ENCODE assay signal across 12 mouse cellular contexts in the genomic region with DNA sequence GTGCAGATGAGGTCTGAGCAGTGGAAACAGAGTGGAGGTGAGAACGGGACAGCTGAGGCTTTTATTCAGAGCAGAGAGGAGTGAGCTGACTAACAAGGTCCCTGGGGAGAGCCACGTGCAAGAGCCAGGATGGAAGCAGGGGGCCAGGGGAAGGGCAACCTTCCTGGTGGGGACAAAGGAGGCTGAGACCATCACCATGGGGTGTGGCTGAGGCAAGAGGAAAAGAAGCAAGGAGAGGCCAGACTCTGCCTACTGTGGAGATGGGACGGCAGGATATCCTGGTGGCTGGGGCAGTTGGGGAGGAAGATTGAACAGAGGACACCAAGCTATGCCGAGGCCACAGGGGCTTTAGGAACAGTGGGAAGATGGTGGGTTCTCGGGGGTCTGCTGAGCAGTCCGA. TPM values are rescaled to one million over a fixed set of nuclear protein-coding genes. Genes with fewer than 3 reads are reported as not detected.
DNase-seq lines count a peak whose midpoint lies in the region; ATAC-seq and TF ChIP-seq lines count a peak whose summit lies in the region.
"Had no signal": no experiment of that assay in that cellular context is flagged by ENCODE, and none has a peak within 500 bp of the region (broad histone marks: within the 10 kb centered on the region; RNA-seq: fewer than 3 reads in every experiment).

No protein-coding gene starts in this region.

- no peaks in the 10 kb centered on the region for H3K27me3 ChIP-seq in hindbrain, embryonic 10.5 days (ENCODE audit: insufficient read depth, poor library complexity, severe bottlenecking)
- no peaks in the 10 kb centered on the region for H3K27me3 ChIP-seq in hindbrain, postnatal 0 days (ENCODE audit: insufficient read depth, low read length)
- no peaks in the 10 kb centered on the region for H3K27me3 ChIP-seq in embryonic facial prominence, embryonic 10.5 days (replicated peaks; ENCODE audit: low read depth, poor library complexity, severe bottlenecking)
- H3K27me3 ChIP-seq in kidney, postnatal 0 days (ENCODE audit: insufficient read depth, low read length): no peaks in the 10 kb centered on the region

- peaks cover 84% of the 10 kb centered on the region for H3K4me1 ChIP-seq in hindbrain, embryonic 10.5 days (replicated peaks)
- H3K4me1 ChIP-seq in hindbrain, postnatal 0 days (ENCODE audit: insufficient read depth, low read length): peaks cover 9% of the 10 kb centered on the region; the same call in 1 of the 2 replicates
- peaks cover 66% of the 10 kb centered on the region for H3K4me1 ChIP-seq in embryonic facial prominence, embryonic 10.5 days
- H3K4me1 ChIP-seq in kidney, postnatal 0 days (replicated peaks; ENCODE audit: insufficient read depth, low read length): no peaks in the 10 kb centered on the region

- H3K36me3 ChIP-seq in hindbrain, embryonic 10.5 days: 0 out of 2 replicates have a peak, but pooled peaks cover 7% of the 10 kb centered on the region
- H3K36me3 ChIP-seq in hindbrain, postnatal 0 days (ENCODE audit: insufficient read depth, low read length): no peaks in the 10 kb centered on the region
- peaks cover 6% of the 10 kb centered on the region; the same call in 1 of the 2 replicates for H3K36me3 ChIP-seq in embryonic facial prominence, embryonic 10.5 days (replicated peaks)
- no peaks in the 10 kb centered on the region for H3K36me3 ChIP-seq in kidney, postnatal 0 days (ENCODE audit: insufficient read depth, low read length)

- DNase-seq in hindbrain, embryonic 10.5 days (ENCODE audit: low spot score): no peak
- DNase-seq in hindbrain, postnatal 0 days (ENCODE audit: low spot score): no peak
- peak; percentile 9 for DNase-seq in 3T3-L1 (ENCODE audit: low read depth, low spot score)
- DNase-seq in embryonic facial prominence, embryonic 10.5 days (ENCODE audit: low spot score): no peak
- peak; percentile 59 for DNase-seq in kidney, postnatal 0 days (ENCODE audit: low spot score)
- DNase-seq in left cerebral cortex, postnatal 14 days (ENCODE audit: low spot score in 2 of 2): no peak
- no peak for DNase-seq in gastrocnemius, adult 8-10 months (ENCODE audit: low spot score in 2 of 2)
- no peak for DNase-seq in spleen, adult 12 weeks (ENCODE audit: low spot score)
- DNase-seq: gastrocnemius, adult 2 months; lung, postnatal 4 days; spleen, adult 18-20 months; thymus, postnatal 4 days had no signal

- no peak overlapping the region for H3K4me2 ChIP-seq in hindbrain, postnatal 0 days (ENCODE audit: low read depth, low read length)
- no peak overlapping the region for H3K4me2 ChIP-seq in kidney, postnatal 0 days (ENCODE audit: low read length)

- WGBS in hindbrain, embryonic 10.5 days: 30% methylated on average over 6 of the region's 6 CpGs
- 25% methylated on average over 6 of the region's 6 CpGs for WGBS in hindbrain, postnatal 0 days
- 31% methylated on average over 6 of the region's 6 CpGs for WGBS in embryonic facial prominence, embryonic 10.5 days
- WGBS in kidney, postnatal 0 days: 33% methylated on average over 6 of the region's 6 CpGs

- H3K9ac ChIP-seq in hindbrain, postnatal 0 days (replicated peaks; ENCODE audit: low read length): no peak overlapping the region
- no peak overlapping the region for H3K9ac ChIP-seq in kidney, postnatal 0 days (ENCODE audit: low read depth, low read length)

- H3K4me3 ChIP-seq in hindbrain, embryonic 10.5 days: no peak overlapping the region
- no peak overlapping the region for H3K4me3 ChIP-seq in hindbrain, postnatal 0 days (ENCODE audit: low read length)
- H3K4me3 ChIP-seq in embryonic facial prominence, embryonic 10.5 days: no peak overlapping the region
- no peak overlapping the region for H3K4me3 ChIP-seq in kidney, postnatal 0 days (replicated peaks; ENCODE audit: low read depth, low read length)
- H3K4me3 ChIP-seq: gastrocnemius, adult 2 months had no signal

- 0 out of 2 replicates have a peak, but pooled peaks cover 4% of the 10 kb centered on the region for H3K9me3 ChIP-seq in hindbrain, embryonic 10.5 days
- no peaks in the 10 kb centered on the region for H3K9me3 ChIP-seq in hindbrain, postnatal 0 days (ENCODE audit: low read length)
- H3K9me3 ChIP-seq in embryonic facial prominence, embryonic 10.5 days: no peaks in the 10 kb centered on the region
- no peaks in the 10 kb centered on the region for H3K9me3 ChIP-seq in kidney, postnatal 0 days (replicated peaks; ENCODE audit: low read length)

- intact Hi-C loops in left cerebral cortex, postnatal 14 days (cut with DNase I): no loop called here

- no peak for TF ChIP-seq CTCF in hindbrain, postnatal 0 days (IDR thresholded peaks at IDR 0.05; ENCODE audit: low read depth)
- TF ChIP-seq CTCF in kidney, postnatal 0 days (IDR thresholded peaks at IDR 0.05; ENCODE audit: low read depth): no peak

- H3K27ac ChIP-seq in hindbrain, embryonic 10.5 days: peak overlapping the region; percentile 80
- H3K27ac ChIP-seq in hindbrain, postnatal 0 days: no peak overlapping the region
- peak overlapping the region; percentile 69 for H3K27ac ChIP-seq in embryonic facial prominence, embryonic 10.5 days (replicated peaks)
- H3K27ac ChIP-seq in kidney, postnatal 0 days: peak overlapping the region; percentile 25; the same call in 1 of the 2 replicates
- H3K27ac ChIP-seq: gastrocnemius, adult 2 months had no signal

- no peak for ATAC-seq in hindbrain, postnatal 0 days
- no peak for ATAC-seq in kidney, postnatal 0 days (replicated peaks; ENCODE audit: low FRiP score, low read depth)

RNA-seq across cellular contexts. Expression of a gene that starts 26.7 kb away (rescaled TPM):
- 36.8 and 44.1 TPM in 2 replicates for polyA plus RNA-seq in hindbrain, embryonic 10.5 days (2016; fragmentation: Nextera tagmentation; extraction: Ambion mirVana)
- total RNA-seq in hindbrain, postnatal 0 days (2014; rRNA removed): 63.2 and 66.8 TPM in 2 replicates
- 24.1 and 24.2 TPM in 2 replicates for polyA plus RNA-seq in hindbrain, postnatal 0 days (2015; fragmentation: Nextera tagmentation; extraction: Ambion mirVana)
- 32.6 and 35.2 TPM in 2 replicates for polyA plus RNA-seq in embryonic facial prominence, embryonic 10.5 days (2016; fragmentation: Nextera tagmentation; extraction: Ambion mirVana)
- 9.6 and 9.8 TPM in 2 replicates for polyA plus RNA-seq in kidney, postnatal 0 days (2015; fragmentation: Nextera tagmentation; extraction: Ambion mirVana)
- 100 to 1,000 TPM; 119 to 132 TPM for total RNA-seq in left cerebral cortex, postnatal 14 days (2021)
- 1 to 10 TPM; 3.2 to 3.8 (median 3.4) TPM for total RNA-seq in gastrocnemius, adult 8-10 months (2022)

Comparison
In these comparisons a context has a peak if more than half of its experiments do, and no peak if none do; other contexts are left out.
1. DNase-seq: peak in 3T3-L1 (single experiment) and kidney, postnatal 0 days (single experiment); none in hindbrain, embryonic 10.5 days (single experiment), hindbrain, postnatal 0 days (single experiment), embryonic facial prominence, embryonic 10.5 days (single experiment), left cerebral cortex, postnatal 14 days (0 of 2), gastrocnemius, adult 8-10 months (0 of 2) and spleen, adult 12 weeks (single experiment).